Mouse (Mus musculus) heart, embryonic 16.5 days (tissue): ENCODE results near the gene Lbx2. TPM values are rescaled to one million over a fixed set of nuclear protein-coding genes. Genes with fewer than 3 reads are reported as not detected.

Experiments
- ATAC-seq: fragments of 200-750 bp; cut with Nextera tagmentation; replicated peaks from 2 replicates; pipeline ENCODE4 v1.8.0; 2017; ENCODE audit warnings: moderate number of reproducible peaks; ENCODE audit not compliant: insufficient read depth, low FRiP score; ENCODE audit errors: extremely low read depth
- H3K27ac ChIP-seq: fragments of 300-500 bp; sonication (generic); 2 replicates; pipeline ENCODE4 v1.5.1; 2014; ENCODE audit warnings: mild to moderate bottlenecking, low read length, control low read depth, moderate library complexity
- H3K27me3 ChIP-seq: fragments of 300-500 bp; sonication (generic); 2 replicates; pipeline ENCODE4 v1.6.1; 2014; ENCODE audit warnings: low read length, mixed read lengths; ENCODE audit not compliant: control insufficient read depth, insufficient read depth
- H3K36me3 ChIP-seq: fragments of 300-500 bp; sonication (generic); 2 replicates; pipeline ENCODE4 v1.6.1; 2014; ENCODE audit not compliant: control insufficient read depth, insufficient read depth
- H3K4me1 ChIP-seq: fragments of 300-500 bp; sonication (generic); 2 replicates; pipeline ENCODE4 v1.6.1; 2014; ENCODE audit warnings: low read length, mixed read lengths; ENCODE audit not compliant: control insufficient read depth, insufficient read depth
- H3K4me2 ChIP-seq: fragments of 300-500 bp; sonication (generic); 2 replicates; pipeline ENCODE4 v1.6.1; 2014; ENCODE audit warnings: low read depth, mild to moderate bottlenecking, control low read depth, low read length
- H3K4me3 ChIP-seq: fragments of 300-500 bp; sonication (generic); 2 replicates; pipeline ENCODE4 v1.5.1; 2014; ENCODE audit warnings: mild to moderate bottlenecking, control low read depth, low read length
- H3K9ac ChIP-seq: fragments of 300-500 bp; sonication (generic); 2 replicates; pipeline ENCODE4 v1.6.1; 2014; ENCODE audit warnings: low read length, control low read depth
- H3K9me3 ChIP-seq: fragments of 300-500 bp; sonication (generic); replicated peaks from 2 replicates; pipeline ENCODE4 v1.6.1; 2016; ENCODE audit warnings: low read length; ENCODE audit not compliant: control insufficient read depth
- WGBS: fragments of 180-500 bp; shearing (Covaris S2); extraction: QIAGEN DNeasy Blood & Tissue Kit; methylation state at CpG from one replicate; pipeline ENCODE4 v1.1.7; 2014; 5-methylcytosine and 5-hydroxymethylcytosine counted together
- microRNA counts: library from miRNA; unstranded; fragments of <30 nt; microRNA quantifications from one replicate; lab custom pipeline; 2016
- microRNA-seq: library from miRNA; unstranded; fragments of <30 nt; microRNA quantifications from one replicate; pipeline ENCODE4, GENCODE M21; 2017
- polyA plus RNA-seq: library from polyadenylated mRNA; unstranded; fragments of >200 nt; fragmentation: Nextera tagmentation; extraction: Ambion mirVana; gene quantifications from 2 replicates; pipeline ENCODE4 v1.2.1, GENCODE M21; 2015

Lbx2 gene
- polyA plus RNA-seq, 1 experiment from 2014 or later, result 0.35 TPM

- no peaks in the 10 kb centered on the region for H3K27me3 ChIP-seq
- H3K4me3 ChIP-seq, result peak within 1 kb of the TSS; percentile 68
- peaks cover 20% of the 10 kb centered on the region for H3K4me1 ChIP-seq
- H3K27ac ChIP-seq, result peak within 1 kb of the TSS; percentile 99
- H3K36me3 ChIP-seq, result no peaks in the 10 kb centered on the region
- H3K9ac ChIP-seq, result peak within 1 kb of the TSS; percentile 94
- ATAC-seq, result no peak
- 64% methylated on average over 7 of the region's 7 CpGs for WGBS
- H3K4me2 ChIP-seq, result peak within 1 kb of the TSS; percentile 81
- H3K9me3 ChIP-seq, result no peaks in the 10 kb centered on the region
These were observed 48.9 kb downstream of the Lbx2 start, which contains the start of gene Rtkn for GRCm38 (mm10) chr6:83134951-83135513. Rtkn (plus strand) TSS chr6:83135463.

DNA sequence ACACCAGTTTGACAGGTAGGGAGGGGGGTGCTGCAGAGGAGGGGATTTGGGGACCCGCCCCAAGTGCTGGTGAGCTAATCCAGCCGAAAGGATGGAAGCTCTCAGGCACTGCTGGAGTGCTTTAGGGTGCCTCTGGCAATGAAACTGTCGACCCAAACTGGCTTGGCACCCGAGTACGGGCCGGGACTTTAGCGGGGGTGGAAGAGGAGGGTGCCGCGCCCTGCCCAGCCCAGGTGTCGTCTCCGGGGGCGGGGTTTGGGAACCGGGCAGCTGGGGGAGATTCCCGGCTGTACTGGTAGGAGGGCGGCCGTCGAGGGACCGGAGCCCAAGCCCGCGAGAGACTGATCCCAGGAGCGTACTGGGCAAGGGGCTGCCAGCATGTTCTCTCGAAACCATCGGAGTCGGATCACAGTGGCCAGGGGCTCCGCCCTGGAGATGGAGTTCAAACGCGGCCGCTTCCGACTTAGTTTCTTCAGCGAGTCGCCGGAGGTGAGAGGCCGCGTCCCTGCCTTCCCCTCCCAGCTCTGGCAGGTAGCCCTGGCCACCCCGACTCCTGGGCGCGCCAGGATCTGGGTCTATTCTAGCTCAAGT lies 49.5 kb downstream of the Lbx2 start:
- no peak for ATAC-seq
- no peaks in the 10 kb centered on the region for H3K27me3 ChIP-seq
- no peaks in the 10 kb centered on the region for H3K9me3 ChIP-seq
- H3K4me2 ChIP-seq, result peak overlapping the region; percentile 81
- peak overlapping the region; percentile 94 for H3K9ac ChIP-seq
- peak overlapping the region; percentile 99 for H3K27ac ChIP-seq
- WGBS, result 4% methylated on average over 36 of the region's 37 CpGs
- H3K4me1 ChIP-seq, result peaks cover 20% of the 10 kb centered on the region
- H3K36me3 ChIP-seq, result no peaks in the 10 kb centered on the region
- peak overlapping the region; percentile 68 for H3K4me3 ChIP-seq

DNA sequence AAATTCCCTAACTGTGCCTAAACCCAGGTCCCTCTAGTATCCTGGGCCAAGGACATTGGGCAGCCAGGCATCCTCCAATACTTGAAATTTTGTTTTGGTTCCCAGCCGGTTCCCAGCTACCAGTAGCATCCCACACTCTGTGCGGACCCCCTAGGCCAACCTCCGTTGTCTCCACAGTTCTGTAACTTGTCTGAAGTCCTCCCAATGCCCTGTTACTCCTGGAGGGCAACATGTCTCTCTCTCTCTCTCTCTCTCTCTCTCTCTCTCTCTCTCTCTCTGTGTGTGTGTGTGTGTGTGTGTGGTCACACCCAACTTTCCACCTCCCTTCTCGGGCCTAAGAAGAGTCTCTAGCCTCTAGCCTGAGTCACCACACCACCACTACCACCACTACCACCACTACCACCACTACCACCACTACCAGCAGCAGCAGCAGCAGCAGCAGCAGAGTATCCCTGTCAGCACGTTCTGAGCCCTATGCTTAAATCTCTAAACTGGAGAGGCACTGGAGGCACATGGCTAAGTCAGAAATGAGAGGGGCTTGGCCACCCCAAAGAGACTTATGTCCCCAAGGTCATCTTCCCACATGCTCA lies 50.2 kb downstream of the Lbx2 start:
- Histone ChIP-seq H3K36me3 (no peaks in the 10 kb centered on the region), H3K9me3 (no peaks in the 10 kb centered on the region), H3K4me1 (peaks cover 20% of the 10 kb centered on the region), H3K27ac (peak overlapping the region; percentile 99), H3K4me2 (peak overlapping the region; percentile 81), H3K9ac (peak overlapping the region; percentile 94), H3K27me3 (no peaks in the 10 kb centered on the region), H3K4me3 (peak overlapping the region; percentile 68)
- WGBS, result 27% methylated on average over 5 of the region's 5 CpGs
- no peak for ATAC-seq

DNA sequence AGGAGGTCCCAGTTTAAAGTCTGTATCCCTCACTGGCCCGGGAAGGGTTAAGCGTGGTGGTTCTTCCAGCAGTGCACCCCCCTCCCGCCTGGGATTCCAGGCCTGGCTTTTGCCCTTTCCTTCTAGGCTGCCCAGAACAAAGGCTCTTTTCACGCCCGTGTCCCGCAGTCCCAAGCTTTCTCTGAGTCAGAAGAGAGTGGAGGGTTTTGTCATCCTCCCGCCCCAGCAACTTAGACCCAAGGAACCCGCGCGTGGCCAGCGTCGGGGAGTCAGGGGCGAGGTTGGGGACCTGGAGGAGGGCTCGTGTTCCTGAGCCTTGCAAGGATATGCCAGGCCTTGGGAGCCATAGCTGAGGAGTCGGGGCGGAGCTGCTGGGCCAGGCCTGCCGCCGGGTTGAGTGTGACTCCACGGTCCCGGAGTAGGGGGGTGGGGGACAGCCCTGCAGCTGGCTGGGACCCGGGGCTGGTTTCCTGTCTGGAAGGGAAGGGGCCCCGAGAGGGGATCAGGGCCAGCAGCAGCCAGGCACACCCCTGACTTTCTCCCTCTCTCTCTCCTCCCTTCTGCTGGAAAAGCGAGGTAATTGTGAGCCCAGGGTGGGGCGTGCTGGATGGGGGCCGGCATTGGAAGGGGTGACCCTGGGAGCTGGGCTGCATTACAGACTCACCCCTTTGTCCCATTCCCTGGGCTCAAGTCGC lies 50.9 kb downstream of the Lbx2 start:
- ATAC-seq, result peak; percentile 80
- peak overlapping the region; percentile 94 for H3K9ac ChIP-seq
- H3K36me3 ChIP-seq, result no peaks in the 10 kb centered on the region
- under 1% methylated on average over 26 of the region's 26 CpGs for WGBS
- H3K27ac ChIP-seq, result peak overlapping the region; percentile 99
- H3K4me3 ChIP-seq, result peak overlapping the region; percentile 68
- peak overlapping the region; percentile 81 for H3K4me2 ChIP-seq
- no peaks in the 10 kb centered on the region for H3K27me3 ChIP-seq
- H3K4me1 ChIP-seq, result peaks cover 25% of the 10 kb centered on the region
- no peaks in the 10 kb centered on the region for H3K9me3 ChIP-seq

DNA sequence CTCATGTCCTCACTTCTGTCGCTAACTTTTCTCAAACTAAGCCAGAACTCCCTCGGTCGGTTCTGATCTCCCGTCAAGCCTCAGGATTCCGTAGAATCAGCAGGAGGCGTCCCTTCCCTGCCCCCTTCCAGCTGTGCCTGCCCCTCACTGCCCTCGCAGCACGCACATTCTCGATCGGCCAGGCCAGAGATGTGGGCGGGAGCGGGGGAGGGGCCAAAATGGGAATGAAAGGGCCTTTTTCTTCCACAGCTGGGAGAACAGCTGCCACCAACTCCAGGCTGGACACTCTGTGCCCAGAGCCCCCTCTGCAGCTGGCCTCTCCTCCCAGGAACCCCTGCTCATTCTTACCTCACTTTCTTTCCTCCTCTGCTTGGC lies 51.4 kb downstream of the Lbx2 start:
- Histone ChIP-seq H3K4me3 (peak overlapping the region; percentile 68), H3K9me3 (no peaks in the 10 kb centered on the region), H3K4me2 (peak overlapping the region; percentile 81), H3K4me1 (peaks cover 31% of the 10 kb centered on the region), H3K9ac (peak overlapping the region; percentile 94), H3K27me3 (no peaks in the 10 kb centered on the region), H3K27ac (peak overlapping the region; percentile 99), H3K36me3 (no peaks in the 10 kb centered on the region)
- 0% methylated on average over 12 of the region's 12 CpGs for WGBS
- ATAC-seq, result peak; percentile 78

MicroRNAs within 50 kb of the gene (microRNA counts, 519-probe panel; counts per million panel counts)
- microRNA mmu-miR-3470a+mmu-miR-3470b (lab: Ali Mortazavi, UCI), result 1,946 counts per million, percentile 19 among the panel's probes with 10 or more counts

Small RNA genes lying within 50 kb of the gene (microRNA-seq; reads per million reads assigned to microRNA genes)
- not detected for gene Mir3470a
- gene Mir7040, result not detected

Other genes with a start within 250 kb of the Lbx2 start
- gene Sema4f, start 146.6 kb upstream of the Lbx2 start, polyA plus RNA-seq, result 0.53 and 1.2 TPM in 2 replicates
- gene M1ap, start 139.5 kb upstream of the Lbx2 start, polyA plus RNA-seq, result 0.69 and 0.71 TPM in 2 replicates
- gene Dok1, start 52.9 kb upstream of the Lbx2 start, polyA plus RNA-seq, result 8.5 and 9.5 TPM in 2 replicates
- gene Loxl3, start 52.2 kb upstream of the Lbx2 start, polyA plus RNA-seq, result 8.0 and 8.3 TPM in 2 replicates
- 140 and 148 TPM in 2 replicates for gene Aup1, start 31.8 kb upstream of the Lbx2 start, polyA plus RNA-seq
- 81.8 and 94.5 TPM in 2 replicates for gene Htra2, start 31.1 kb upstream of the Lbx2 start, polyA plus RNA-seq
- 0.57 and 0.75 TPM in 2 replicates for gene Dqx1, start 28.5 kb upstream of the Lbx2 start, polyA plus RNA-seq
- 0.27 and 0.45 TPM in 2 replicates for gene Tlx2, start 16.1 kb upstream of the Lbx2 start, polyA plus RNA-seq
- 16.6 and 18.0 TPM in 2 replicates for gene Pcgf1, start 8.5 kb upstream of the Lbx2 start, polyA plus RNA-seq
- 2.0 and 2.6 TPM in 2 replicates for gene Ccdc142, start 15.2 kb downstream of the Lbx2 start, polyA plus RNA-seq
- gene Gm42688, start 15.2 kb downstream of the Lbx2 start, polyA plus RNA-seq, result 1.9 and 2.2 TPM in 2 replicates
- gene Mrpl53, start 22.7 kb downstream of the Lbx2 start, polyA plus RNA-seq, result 165 and 169 TPM in 2 replicates
- 14.0 and 23.9 TPM in 2 replicates for gene Mogs, start 29.1 kb downstream of the Lbx2 start, polyA plus RNA-seq
- 96.1 and 98.3 TPM in 2 replicates for gene Wbp1, start 35.2 kb downstream of the Lbx2 start, polyA plus RNA-seq
- gene Ino80b, start 39.1 kb downstream of the Lbx2 start, polyA plus RNA-seq, result 7.4 and 8.1 TPM in 2 replicates
- 21.1 and 26.0 TPM in 2 replicates for gene Rtkn, start 49.1 kb downstream of the Lbx2 start, polyA plus RNA-seq
- 3.8 and 5.4 TPM in 2 replicates for gene Wdr54, start 70.0 kb downstream of the Lbx2 start, polyA plus RNA-seq
- gene 1700003E16Rik, start 70.0 kb downstream of the Lbx2 start, polyA plus RNA-seq, result 1.5 and 2.2 TPM in 2 replicates
- 76.9 and 78.1 TPM in 2 replicates for gene Dctn1, start 79.6 kb downstream of the Lbx2 start, polyA plus RNA-seq
- 0.17 and 0.50 TPM in 2 replicates for gene Slc4a5, start 133.5 kb downstream of the Lbx2 start, polyA plus RNA-seq
- gene Mthfd2, start 239.5 kb downstream of the Lbx2 start, polyA plus RNA-seq, result 26.9 and 28.3 TPM in 2 replicates
- gene Mob1a, start 239.6 kb downstream of the Lbx2 start, polyA plus RNA-seq, result 35.4 and 35.8 TPM in 2 replicates